Mouse (Mus musculus): ENCODE data around the gene Gfm1.

The Gfm1 gene

DNA sequence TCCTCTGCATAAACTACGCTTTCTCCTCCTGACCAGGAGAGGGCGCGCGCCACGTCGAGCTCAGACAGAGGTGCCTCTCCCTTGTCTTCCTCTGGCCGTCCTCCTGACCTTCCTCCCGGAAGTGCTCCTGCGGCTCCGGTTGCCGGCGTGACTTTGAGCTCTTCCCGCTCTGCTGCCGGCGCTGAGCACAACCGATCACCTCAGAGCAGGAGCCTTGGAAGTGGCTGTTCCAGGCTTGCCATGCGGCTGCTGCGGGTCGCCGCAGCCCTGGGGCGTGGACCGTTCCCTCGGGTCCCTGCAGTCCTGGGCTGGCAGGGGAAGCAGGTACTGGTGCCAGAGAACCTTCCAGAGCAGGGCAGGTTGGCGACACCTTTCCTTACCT is at the start of gene Gfm1:
Gfm1 (plus strand) TSS at position 98 of the 382 bp plus-strand sequence.
- in situ Hi-C loops (cut with MboI, MseI): loop anchor here (5.0 to 25.0 kb wide), 5 partner anchors 58 to 1385 kb away; partner anchors contain the start of genes Mlf1 (in 2 of the 2), Rsrc1 (in 1 of the 2) and Shox2 (in 1 of the 2)

- in situ Hi-C loops (cut with MboI, MseI): loop anchor here in 1 of 2 experiments (5.0 to 25.0 kb wide), 4 partner anchors 57 to 1385 kb away; partner anchors contain the start of genes Mlf1, Rsrc1 and Shox2
Observed at GRCm38 (mm10) chr3:67429338-67429998, 428 bp upstream of the Gfm1 start.

DNA sequence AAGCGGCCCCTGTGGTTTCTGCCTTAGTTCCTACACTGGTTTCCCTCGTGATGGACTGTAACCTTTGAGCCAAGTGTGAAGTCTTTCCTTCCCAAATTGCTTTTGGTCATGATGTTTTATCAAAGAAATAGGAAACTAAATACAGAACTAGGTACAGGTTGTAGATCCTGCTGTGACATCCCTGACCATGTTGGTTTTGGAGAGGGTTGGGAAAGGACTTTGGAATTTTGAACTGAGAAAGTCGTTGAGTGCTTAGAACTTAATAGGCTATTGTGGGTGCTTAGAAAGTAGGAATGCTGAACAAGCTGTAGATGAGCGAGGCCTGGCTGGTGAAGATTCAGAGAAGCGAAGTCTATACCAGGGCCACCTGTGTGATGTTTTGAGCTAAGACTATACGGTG is 4.1 kb downstream of the Gfm1 start:
- in situ Hi-C loops (cut with MboI, MseI): loop anchor here (5.0 to 25.0 kb wide), 3 partner anchors 62 to 447 kb away; partner anchors contain the start of genes Mlf1 (in 1 of the 2), Rsrc1 (in 1 of the 2) and Shox2 (in 1 of the 2)

GRCm38 (mm10) chr3:67447143-67447542 is 17.2 kb downstream of the Gfm1 start:
- in situ Hi-C loops (cut with MboI, MseI): loop anchor here in 1 of 2 experiments (25.0 kb wide), 1 partner anchor 460 kb away; the partner anchor contains the start of genes Rsrc1 and Shox2

GRCm38 (mm10) chr3:67449660-67450059 is 19.8 kb downstream of the Gfm1 start:
- in situ Hi-C loops (cut with MboI, MseI): loop anchor here in 1 of 2 experiments (25.0 kb wide), 1 partner anchor 462 kb away; the partner anchor contains the start of genes Rsrc1 and Shox2

DNA sequence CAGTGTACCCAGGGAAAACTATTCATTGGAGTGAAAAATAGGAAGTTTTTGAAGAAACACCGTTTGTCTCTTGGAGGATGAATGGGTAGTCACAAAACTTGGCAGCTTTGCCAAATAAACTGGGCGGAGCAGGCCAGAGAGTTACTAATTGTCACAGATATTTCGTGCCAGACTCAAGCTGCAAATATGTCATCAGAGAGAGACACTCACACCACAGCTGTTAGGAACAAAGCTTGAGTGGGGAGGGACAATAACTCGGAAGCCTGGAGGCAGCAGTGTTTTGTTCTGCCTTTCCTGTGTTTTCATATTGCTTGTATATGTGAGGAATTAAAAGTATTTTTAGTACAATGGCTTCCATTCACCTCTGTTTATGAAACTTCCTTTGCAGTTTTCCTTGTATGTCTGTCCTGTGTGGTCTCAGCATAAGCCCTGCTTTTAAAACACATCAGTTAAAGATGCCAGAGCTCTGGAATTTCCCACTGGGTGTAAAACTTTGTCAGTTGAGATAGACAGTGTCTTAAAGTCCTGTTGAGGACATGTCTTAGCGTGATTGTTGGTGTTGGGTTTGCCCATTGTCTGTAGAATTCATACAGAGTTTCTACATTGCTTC is 20.8 kb downstream of the Gfm1 start:
- in situ Hi-C loops (cut with MboI, MseI): no loop called here

DNA sequence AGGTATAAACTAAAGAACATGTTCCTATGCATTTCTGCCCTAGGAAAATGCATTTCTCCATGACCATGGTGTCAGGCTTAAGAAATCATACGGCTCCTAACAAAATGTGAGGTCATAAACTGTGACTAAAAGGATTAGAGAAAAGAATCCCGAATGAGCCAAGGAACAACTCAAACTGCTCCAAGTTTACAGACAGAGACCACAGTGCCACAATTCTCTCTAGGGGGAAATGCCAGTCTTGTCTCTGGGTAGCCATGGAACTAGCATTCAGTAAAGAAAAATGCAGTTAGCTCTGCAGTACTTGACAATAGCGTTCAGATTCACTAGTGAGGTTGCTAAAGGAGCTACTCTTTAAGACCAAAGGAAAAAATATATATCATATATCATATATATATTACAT is 30.0 kb downstream of the Gfm1 start:
- in situ Hi-C loops (cut with MboI, MseI): no loop called here

- in situ Hi-C loops (cut with MboI, MseI): no loop called here
Observed at GRCm38 (mm10) chr3:67462015-67462414, 32.1 kb downstream of the Gfm1 start.

DNA sequence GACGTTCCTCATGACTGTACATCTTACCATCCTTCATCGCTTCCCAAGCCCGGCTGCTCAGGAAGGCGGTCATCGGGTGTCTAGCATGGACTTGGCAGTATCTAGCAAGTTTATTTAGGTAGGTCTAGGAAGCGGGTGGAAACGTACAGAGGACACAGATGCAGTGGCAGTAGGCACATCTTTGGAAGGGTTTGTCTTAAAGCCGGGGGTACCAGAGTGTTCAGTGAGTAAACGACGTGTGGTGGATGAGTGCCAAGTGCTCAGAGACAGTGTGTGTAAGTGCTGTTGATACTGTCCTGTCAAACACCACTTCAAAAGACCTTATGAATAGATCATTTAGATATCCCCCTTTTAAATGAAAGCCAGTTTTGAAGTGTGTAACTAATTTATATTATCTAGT is 32.7 kb downstream of the Gfm1 start:
- in situ Hi-C loops (cut with MboI, MseI): no loop called here

GRCm38 (mm10) chr3:67463001-67463400 is 33.1 kb downstream of the Gfm1 start:
- in situ Hi-C loops (cut with MboI, MseI): no loop called here

- in situ Hi-C loops (cut with MboI, MseI): no loop called here
Observed at GRCm38 (mm10) chr3:67463450-67464372, 33.8 kb downstream of the Gfm1 start, which contains the start of gene Lxn. Gene Lxn (minus strand): TSS chr3:67463926.

- in situ Hi-C loops (cut with MboI, MseI): no loop called here
Observed at GRCm38 (mm10) chr3:67466576-67466975, 36.7 kb downstream of the Gfm1 start.

DNA sequence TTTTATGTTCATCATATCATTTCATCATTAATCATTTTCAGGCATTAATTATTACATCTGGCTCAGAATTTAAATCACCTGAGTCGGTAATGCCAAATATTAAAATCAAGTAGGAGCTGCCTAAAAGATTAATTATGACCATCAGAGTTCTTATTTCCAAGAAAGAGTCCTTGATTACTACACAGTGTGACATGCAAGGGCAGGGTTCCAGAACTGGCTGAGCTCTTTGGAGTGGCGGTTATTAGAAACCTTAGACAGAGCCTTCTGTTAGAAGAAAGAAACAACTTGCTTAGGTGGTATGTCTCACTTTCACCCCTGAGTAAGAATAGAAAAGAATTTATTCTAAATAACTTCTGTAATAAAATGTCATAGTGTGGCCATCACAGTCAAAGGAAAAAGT is 37.4 kb downstream of the Gfm1 start:
- in situ Hi-C loops (cut with MboI, MseI): no loop called here

GRCm38 (mm10) chr3:67471408-67472127 is 41.7 kb downstream of the Gfm1 start:
- in situ Hi-C loops (cut with MboI, MseI): no loop called here

- in situ Hi-C loops (cut with MboI, MseI): no loop called here
Observed at GRCm38 (mm10) chr3:67473438-67473837, 43.5 kb downstream of the Gfm1 start.

DNA sequence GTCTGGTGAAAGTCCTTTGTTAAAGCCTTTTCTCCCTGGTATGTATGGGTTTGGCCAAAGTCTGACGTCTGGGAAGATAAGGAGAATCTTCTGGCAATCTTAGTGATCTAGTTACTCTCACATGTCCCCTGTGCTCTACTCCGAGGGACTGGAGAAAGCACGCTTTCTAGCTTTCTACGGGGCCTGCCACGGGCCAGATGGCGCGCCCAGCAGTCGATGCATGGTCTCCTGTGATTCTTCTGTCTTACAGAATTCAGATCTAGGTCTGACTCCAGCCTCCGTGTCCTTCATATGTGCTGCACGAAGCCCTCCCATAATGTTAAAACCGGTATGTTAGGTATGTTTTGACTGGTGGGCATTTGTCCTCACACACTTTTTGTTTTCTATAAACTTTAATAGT is 49.9 kb downstream of the Gfm1 start:
- in situ Hi-C loops (cut with MboI, MseI): no loop called here

- in situ Hi-C loops (cut with MboI, MseI): no loop called here
Observed at GRCm38 (mm10) chr3:67482400-67482799, 52.5 kb downstream of the Gfm1 start.

DNA sequence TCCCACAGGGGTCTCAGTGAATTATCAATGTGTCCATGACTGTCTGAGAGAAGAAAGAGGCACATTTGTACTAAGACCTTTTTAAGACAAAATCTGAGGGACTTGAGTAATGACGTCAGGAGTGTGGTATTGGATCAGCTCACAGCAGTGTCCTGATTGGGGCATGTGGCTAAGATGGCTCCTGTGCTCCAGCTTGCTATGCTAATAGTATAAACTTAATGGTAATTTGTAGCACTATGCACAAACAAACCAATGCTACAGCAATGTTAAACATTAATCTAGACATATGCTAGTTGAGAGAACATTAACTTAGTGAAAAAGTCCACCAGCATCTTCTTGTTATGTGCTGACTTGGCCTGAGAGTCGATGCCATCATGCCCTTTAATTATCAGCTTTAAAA is 55.3 kb downstream of the Gfm1 start:
- in situ Hi-C loops (cut with MboI, MseI): no loop called here

GRCm38 (mm10) chr3:67490156-67490555 is 60.3 kb downstream of the Gfm1 start:
- in situ Hi-C loops (cut with MboI, MseI): no loop called here

DNA sequence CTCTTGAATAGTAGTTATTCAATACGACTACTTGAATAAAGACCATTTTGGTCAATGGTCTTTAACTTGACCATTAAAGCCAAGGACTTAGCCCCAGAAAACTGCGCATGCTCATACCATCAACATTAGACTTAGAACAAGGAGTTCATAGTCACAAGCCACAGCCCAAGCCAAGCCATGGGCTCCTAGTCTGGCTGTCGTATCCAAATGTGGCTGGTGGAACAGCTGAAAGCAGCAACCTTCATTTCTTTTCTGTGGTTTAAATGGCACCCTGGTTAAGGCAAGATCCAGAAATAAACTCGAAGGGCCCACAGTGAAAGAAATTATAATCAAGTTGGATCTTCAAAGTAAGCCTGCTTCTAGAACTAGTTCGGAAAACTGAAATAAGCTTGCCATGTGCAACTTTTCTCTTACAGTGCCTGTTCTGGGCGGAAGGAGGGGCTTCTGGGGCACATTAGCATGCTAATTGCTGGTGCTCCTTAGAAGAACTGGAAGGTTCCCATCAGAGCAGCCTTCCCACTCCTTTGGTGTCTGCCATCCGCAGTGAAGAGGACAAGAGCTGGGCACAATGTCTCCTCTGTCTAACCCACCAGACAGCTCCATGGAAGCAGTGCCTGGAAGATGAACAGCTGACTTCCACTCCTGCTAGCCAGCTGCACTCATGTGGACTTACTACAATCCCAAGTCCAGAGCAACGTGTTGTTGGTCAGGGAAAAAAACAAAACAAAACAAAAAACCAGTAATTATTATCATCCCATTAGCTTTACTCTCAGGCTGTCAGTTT is 62.4 kb downstream of the Gfm1 start:
- in situ Hi-C loops (cut with MboI, MseI): no loop called here

All from T-helper 17 cell (primary cell).